Mouse (Mus musculus) heart, adult 2 months (tissue): ENCODE data around the gene Wars2. TPM values are rescaled to one million over a fixed set of nuclear protein-coding genes. Genes with fewer than 3 reads are reported as not detected.
A peak's percentile ranks its signal among the peaks of the same experiment; 100 is the strongest.

Source experiments
- DNase-seq, 2 experiments: peaks; one replicate each; pipeline ENCODE4 v3.0.0; 2021
- H3K27ac ChIP-seq: fragments of 200-600 bp; 2 replicates; pipeline ENCODE4 v1.8.1; 2022
- H3K27me3 ChIP-seq: fragments of 200-500 bp; 2 replicates; pipeline ENCODE4 v1.6.1; 2012; ENCODE audit warnings: mild to moderate bottlenecking, low read length, inconsistent platforms, mixed read lengths; ENCODE audit not compliant: control insufficient read depth, insufficient read depth
- H3K36me3 ChIP-seq: fragments of 200-500 bp; 2 replicates; pipeline ENCODE4 v1.6.1; 2012; ENCODE audit warnings: low read length, inconsistent platforms; ENCODE audit not compliant: control insufficient read depth, insufficient read depth
- H3K4me1 ChIP-seq: fragments of 200-500 bp; 2 replicates; pipeline ENCODE4 v1.6.1; 2011; ENCODE audit warnings: low read length; ENCODE audit not compliant: control insufficient read depth, insufficient read depth
- H3K4me3 ChIP-seq: fragments of 200-600 bp; 2 replicates; pipeline ENCODE4 v1.8.1; 2022
- H3K79me2 ChIP-seq: fragments of 200-500 bp; replicated peaks from 2 replicates; pipeline ENCODE4 v1.6.1; 2012; ENCODE audit warnings: mild to moderate bottlenecking, inconsistent platforms, low read length, moderate library complexity, mixed read lengths; ENCODE audit not compliant: control insufficient read depth, insufficient read depth
- H3K9ac ChIP-seq: fragments of 200-500 bp; 2 replicates; pipeline ENCODE4 v1.6.1; 2012; ENCODE audit warnings: low read depth, mild to moderate bottlenecking, control low read depth, inconsistent platforms, low read length, mixed read lengths
- CTCF ChIP-seq: fragments of 200-600 bp; IDR thresholded peaks from 2 replicates; pipeline ENCODE4 v1.8.1; 2022; ENCODE audit warnings: antibody characterized with exemption, mild to moderate bottlenecking, moderate library complexity
- EP300 ChIP-seq: fragments of 200-500 bp; IDR thresholded peaks from 2 replicates; pipeline ENCODE4 v1.6.1; 2011; ENCODE audit warnings: low read depth, low read length, control low read depth; ENCODE audit not compliant: insufficient read depth
- POLR2A ChIP-seq: fragments of 200-500 bp; IDR thresholded peaks from 2 replicates; pipeline ENCODE4 v1.6.1; 2011; ENCODE audit warnings: mild to moderate bottlenecking, low read depth, low read length, control low read depth; ENCODE audit not compliant: insufficient read depth
- WGBS: fragments of 180-500 bp; shearing (Covaris S2); methylation state at CpG from one replicate; pipeline ENCODE4 v1.1.7; 2018; 5-methylcytosine and 5-hydroxymethylcytosine counted together
- intact Hi-C: fragments of 180-260 bp; cut with DNase I; formaldehyde crosslinking; loops from one replicate; pipeline ENCODE4 v1.15.1; 2025
- polyA plus RNA-seq: library from polyadenylated mRNA; depleted of rRNA; stranded (reverse); fragments of >200 nt; gene quantifications from 2 replicates; pipeline ENCODE4 v1.2.3, GENCODE M21; 2012
- total RNA-seq, 2 experiments: library from RNA; stranded (reverse); gene quantifications; 2 replicates each; pipeline ENCODE4 v1.2.3; 2021

Wars2 gene
- total and polyA plus RNA-seq, 3 experiments: 3.5 to 6.6 (median 6.4) TPM

- H3K4me3 ChIP-seq: no peak overlapping the region
- H3K27me3 ChIP-seq: peaks cover 28% of the 10 kb centered on the region
- H3K79me2 ChIP-seq: no peaks in the 10 kb centered on the region
- TF ChIP-seq EP300 (no peak), POLR2A (no peak), CTCF (no peak)
- H3K9ac ChIP-seq: no peak overlapping the region
- no peak overlapping the region for H3K27ac ChIP-seq
- intact Hi-C loops: loop anchor here (2.0 to 5.0 kb wide), 2 partner anchors 632 to 704 kb away; no protein-coding TSS in a partner anchor
- no peaks in the 10 kb centered on the region for H3K36me3 ChIP-seq
- WGBS: 11% methylated on average over 23 of the region's 23 CpGs
- H3K4me1 ChIP-seq: peaks cover under 1% of the 10 kb centered on the region; the same call in 1 of the 2 replicates
- DNase-seq: no peak
These were observed 94.4 kb downstream of the Wars2 start for GRCm38 (mm10) chr3:99235116-99235803.

GRCm38 (mm10) chr3:99235804-99236755 is 95.2 kb downstream of the Wars2 start:
- Histone ChIP-seq H3K36me3 (no peaks in the 10 kb centered on the region), H3K4me1 (peaks cover 1% of the 10 kb centered on the region; the same call in 1 of the 2 replicates), H3K27me3 (peaks cover 34% of the 10 kb centered on the region), H3K4me3 (no peak overlapping the region), H3K9ac (no peak overlapping the region), H3K79me2 (no peaks in the 10 kb centered on the region), H3K27ac (no peak overlapping the region)
- TF ChIP-seq EP300 (no peak), POLR2A (no peak), CTCF (no peak)
- DNase-seq: no peak
- WGBS: 9% methylated on average over 18 of the region's 18 CpGs
- intact Hi-C loops: loop anchor here (2.0 to 5.0 kb wide), 2 partner anchors 631 to 703 kb away; no protein-coding TSS in a partner anchor

DNA sequence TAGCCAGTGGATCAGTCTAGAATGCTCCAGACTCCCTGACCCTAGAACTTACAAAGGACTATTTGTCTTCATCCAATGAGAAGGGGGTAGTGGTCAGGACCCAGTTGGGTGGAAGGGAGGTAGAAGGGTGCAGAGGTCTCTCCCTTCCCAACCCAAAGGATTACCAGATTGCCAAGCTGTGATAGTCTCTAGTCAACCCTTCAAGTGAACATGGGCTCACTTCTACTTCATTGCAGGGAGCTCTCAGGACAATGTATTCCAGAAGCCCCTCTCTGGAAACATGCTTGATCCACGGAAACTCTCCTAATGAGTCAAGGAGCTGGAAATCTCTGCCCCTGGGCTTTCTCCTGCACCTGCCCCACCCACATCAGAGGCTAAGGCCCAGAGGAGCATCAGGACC is 97.8 kb downstream of the Wars2 start:
- H3K9ac ChIP-seq: no peak overlapping the region
- H3K4me1 ChIP-seq: peaks cover 1% of the 10 kb centered on the region; the same call in 1 of the 2 replicates
- H3K27me3 ChIP-seq: peaks cover 38% of the 10 kb centered on the region
- no peak overlapping the region for H3K27ac ChIP-seq
- 36% methylated on average over 1 of the region's 1 CpGs for whole genome bisulfite sequencing
- TF ChIP-seq CTCF (no peak), EP300 (no peak), POLR2A (no peak)
- H3K4me3 ChIP-seq: no peak overlapping the region
- intact Hi-C loops: loop anchor here (5.0 kb wide), 1 partner anchor 629 kb away; no protein-coding TSS in a partner anchor
- no peak for DNase-seq
- no peaks in the 10 kb centered on the region for H3K36me3 ChIP-seq
- H3K79me2 ChIP-seq: no peaks in the 10 kb centered on the region

DNA sequence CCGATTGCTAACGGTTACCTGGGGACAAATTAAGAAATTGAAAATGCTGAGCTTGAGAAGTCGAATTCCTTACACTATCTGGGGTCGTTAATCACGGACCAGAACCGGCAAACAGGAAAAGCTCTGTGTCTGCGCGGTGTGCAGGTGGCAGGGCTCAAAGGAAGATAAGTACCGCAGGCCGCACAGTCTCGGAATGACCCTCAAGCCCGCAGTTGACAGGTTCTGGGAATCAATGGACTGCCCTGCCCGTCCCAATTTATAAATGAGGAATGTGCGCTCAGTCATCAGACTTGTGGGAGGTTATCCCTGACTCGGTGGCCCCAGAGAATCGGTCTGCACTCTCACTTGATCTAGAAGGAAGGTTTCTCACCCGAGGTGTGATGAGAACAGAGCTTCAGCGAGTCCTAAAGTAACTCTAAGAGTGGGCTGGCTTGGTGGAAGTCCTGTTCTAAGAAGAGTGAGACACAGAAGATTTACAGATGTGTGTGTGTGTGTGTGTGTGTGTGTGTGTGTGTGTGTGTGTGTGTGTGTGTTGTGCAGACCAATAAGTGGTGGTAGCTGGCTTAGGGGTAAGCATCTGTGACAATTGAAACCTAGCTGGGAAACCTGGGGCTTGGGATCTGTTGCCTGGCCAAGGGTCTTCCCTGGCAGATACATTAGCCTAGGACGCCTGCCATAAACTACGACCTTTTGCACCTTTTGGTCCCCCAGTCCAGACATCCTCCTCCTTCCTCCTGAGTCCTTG is 98.6 kb downstream of the Wars2 start:
- 9% methylated on average over 20 of the region's 20 CpGs for WGBS
- DNase-seq: no peak
- intact Hi-C loops: loop anchor here (5.0 kb wide), 1 partner anchor 628 kb away; no protein-coding TSS in a partner anchor
- Histone ChIP-seq H3K27ac (no peak overlapping the region), H3K9ac (no peak overlapping the region), H3K27me3 (peaks cover 38% of the 10 kb centered on the region), H3K79me2 (no peaks in the 10 kb centered on the region), H3K4me1 (peaks cover 1% of the 10 kb centered on the region; the same call in 1 of the 2 replicates), H3K36me3 (no peaks in the 10 kb centered on the region), H3K4me3 (no peak overlapping the region)
- TF ChIP-seq POLR2A (no peak), CTCF (no peak), EP300 (no peak)

- Histone ChIP-seq H3K79me2 (no peaks in the 10 kb centered on the region), H3K36me3 (no peaks in the 10 kb centered on the region), H3K9ac (no peak within 1 kb of the TSS), H3K27me3 (peaks cover 34% of the 10 kb centered on the region), H3K4me3 (peak within 1 kb of the TSS; percentile 23; the same call in 1 of the 2 replicates), H3K4me1 (peaks cover 1% of the 10 kb centered on the region; the same call in 1 of the 2 replicates), H3K27ac (no peak within 1 kb of the TSS)
- WGBS: 2% methylated on average over 20 of the region's 20 CpGs
- no peak for TF ChIP-seq CTCF
- no peak for TF ChIP-seq POLR2A
- intact Hi-C loops: no loop called here
- no peak for DNase-seq
These were observed 99.4 kb downstream of the Wars2 start, which contains the start of gene Tbx15 for GRCm38 (mm10) chr3:99240213-99240720. Tbx15 (plus strand) TSS chr3:99240381.
